Mouse (Mus musculus): ENCODE results near the gene Prdm10. TPM values are rescaled to one million over a fixed set of nuclear protein-coding genes. Genes with fewer than 3 reads are reported as not detected.

The Prdm10 gene
- polyA plus RNA-seq, 1 experiment from 2014 or later = 9.4 TPM

- no peak for ATAC-seq
- 65% methylated on average over 2 of the region's 2 CpGs for WGBS
- Histone ChIP-seq H3K36me3 (ENCODE audit: control insufficient read depth, insufficient read depth, low read length) (no peaks in the 10 kb centered on the region), H3K27me3 (ENCODE audit: control insufficient read depth, insufficient read depth, low read depth, low read length) (no peaks in the 10 kb centered on the region), H3K9me3 (replicated peaks; ENCODE audit: control insufficient read depth, low read length, poor library complexity, severe bottlenecking) (no peaks in the 10 kb centered on the region), H3K9ac (ENCODE audit: low read depth, low read length) (no peak overlapping the region), H3K27ac (ENCODE audit: low read length) (no peak overlapping the region), H3K4me3 (ENCODE audit: low read depth, low read length) (no peak overlapping the region), H3K4me2 (ENCODE audit: low read length) (no peak overlapping the region), H3K4me1 (ENCODE audit: control insufficient read depth, insufficient read depth, low read length) (no peaks in the 10 kb centered on the region)
Observed at GRCm38 (mm10) chr9:31295311-31295710, 15.0 kb downstream of the Prdm10 start.

GRCm38 (mm10) chr9:31296293-31296692 lies 16.0 kb downstream of the Prdm10 start:
- 87% methylated on average over 3 of the region's 3 CpGs for WGBS
- H3K4me3 ChIP-seq (ENCODE audit: low read depth, low read length) = no peak overlapping the region
- no peak overlapping the region for H3K4me2 ChIP-seq (ENCODE audit: low read length)
- no peak overlapping the region for H3K27ac ChIP-seq (ENCODE audit: low read length)
- H3K9me3 ChIP-seq (replicated peaks; ENCODE audit: control insufficient read depth, low read length, poor library complexity, severe bottlenecking) = no peaks in the 10 kb centered on the region
- no peaks in the 10 kb centered on the region for H3K36me3 ChIP-seq (ENCODE audit: control insufficient read depth, insufficient read depth, low read length)
- no peak overlapping the region for H3K9ac ChIP-seq (ENCODE audit: low read depth, low read length)
- no peaks in the 10 kb centered on the region for H3K27me3 ChIP-seq (ENCODE audit: control insufficient read depth, insufficient read depth, low read depth, low read length)
- no peak for ATAC-seq
- no peaks in the 10 kb centered on the region for H3K4me1 ChIP-seq (ENCODE audit: control insufficient read depth, insufficient read depth, low read length)

- H3K4me2 ChIP-seq (ENCODE audit: low read length) = no peak overlapping the region
- no peaks in the 10 kb centered on the region for H3K27me3 ChIP-seq (ENCODE audit: control insufficient read depth, insufficient read depth, low read depth, low read length)
- no peak overlapping the region for H3K4me3 ChIP-seq (ENCODE audit: low read depth, low read length)
- ATAC-seq = no peak
- H3K9me3 ChIP-seq (replicated peaks; ENCODE audit: control insufficient read depth, low read length, poor library complexity, severe bottlenecking) = no peaks in the 10 kb centered on the region
- 69% methylated on average over 6 of the region's 6 CpGs for WGBS
- H3K36me3 ChIP-seq (ENCODE audit: control insufficient read depth, insufficient read depth, low read length) = no peaks in the 10 kb centered on the region
- H3K4me1 ChIP-seq (ENCODE audit: control insufficient read depth, insufficient read depth, low read length) = no peaks in the 10 kb centered on the region
- no peak overlapping the region for H3K27ac ChIP-seq (ENCODE audit: low read length)
- H3K9ac ChIP-seq (ENCODE audit: low read depth, low read length) = no peak overlapping the region
Observed at GRCm38 (mm10) chr9:31298751-31299150, 18.4 kb downstream of the Prdm10 start.

- no peak for ATAC-seq
- H3K9ac ChIP-seq (ENCODE audit: low read depth, low read length) = no peak overlapping the region
- no peak overlapping the region for H3K27ac ChIP-seq (ENCODE audit: low read length)
- WGBS = 88% methylated on average over 5 of the region's 5 CpGs
- no peaks in the 10 kb centered on the region for H3K4me1 ChIP-seq (ENCODE audit: control insufficient read depth, insufficient read depth, low read length)
- H3K36me3 ChIP-seq (ENCODE audit: control insufficient read depth, insufficient read depth, low read length) = no peaks in the 10 kb centered on the region
- no peaks in the 10 kb centered on the region for H3K27me3 ChIP-seq (ENCODE audit: control insufficient read depth, insufficient read depth, low read depth, low read length)
- no peak overlapping the region for H3K4me2 ChIP-seq (ENCODE audit: low read length)
- H3K9me3 ChIP-seq (replicated peaks; ENCODE audit: control insufficient read depth, low read length, poor library complexity, severe bottlenecking) = no peaks in the 10 kb centered on the region
- no peak overlapping the region for H3K4me3 ChIP-seq (ENCODE audit: low read depth, low read length)
Observed at GRCm38 (mm10) chr9:31300525-31300924, 20.2 kb downstream of the Prdm10 start.

GRCm38 (mm10) chr9:31301107-31301506 lies 20.8 kb downstream of the Prdm10 start:
- no peak overlapping the region for H3K4me2 ChIP-seq (ENCODE audit: low read length)
- H3K36me3 ChIP-seq (ENCODE audit: control insufficient read depth, insufficient read depth, low read length) = no peaks in the 10 kb centered on the region
- H3K4me1 ChIP-seq (ENCODE audit: control insufficient read depth, insufficient read depth, low read length) = no peaks in the 10 kb centered on the region
- H3K27me3 ChIP-seq (ENCODE audit: control insufficient read depth, insufficient read depth, low read depth, low read length) = no peaks in the 10 kb centered on the region
- no peak overlapping the region for H3K4me3 ChIP-seq (ENCODE audit: low read depth, low read length)
- H3K9ac ChIP-seq (ENCODE audit: low read depth, low read length) = no peak overlapping the region
- no peaks in the 10 kb centered on the region for H3K9me3 ChIP-seq (replicated peaks; ENCODE audit: control insufficient read depth, low read length, poor library complexity, severe bottlenecking)
- H3K27ac ChIP-seq (ENCODE audit: low read length) = 0 out of 2 replicates have a peak overlapping the region, but pooled peaks have one; percentile 8
- 79% methylated on average over 5 of the region's 5 CpGs for WGBS
- no peak for ATAC-seq

GRCm38 (mm10) chr9:31301526-31302311 lies 21.4 kb downstream of the Prdm10 start:
- H3K4me1 ChIP-seq (ENCODE audit: control insufficient read depth, insufficient read depth, low read length) = no peaks in the 10 kb centered on the region
- no peak overlapping the region for H3K9ac ChIP-seq (ENCODE audit: low read depth, low read length)

GRCm38 (mm10) chr9:31304358-31304757 lies 24.0 kb downstream of the Prdm10 start:
- Histone ChIP-seq H3K36me3 (ENCODE audit: control insufficient read depth, insufficient read depth, low read length) (no peaks in the 10 kb centered on the region), H3K4me3 (ENCODE audit: low read depth, low read length) (no peak overlapping the region), H3K9me3 (replicated peaks; ENCODE audit: control insufficient read depth, low read length, poor library complexity, severe bottlenecking) (no peaks in the 10 kb centered on the region), H3K27ac (ENCODE audit: low read length) (no peak overlapping the region), H3K27me3 (ENCODE audit: control insufficient read depth, insufficient read depth, low read depth, low read length) (no peaks in the 10 kb centered on the region), H3K4me2 (ENCODE audit: low read length) (no peak overlapping the region), H3K4me1 (ENCODE audit: control insufficient read depth, insufficient read depth, low read length) (no peaks in the 10 kb centered on the region), H3K9ac (ENCODE audit: low read depth, low read length) (no peak overlapping the region)
- ATAC-seq = no peak
- WGBS = 80% methylated on average over 2 of the region's 3 CpGs

More at GRCm38 (mm10) chr9:31301526-31302311, 21.4 kb downstream of the Prdm10 start:
- WGBS = 68% methylated on average over 5 of the region's 5 CpGs
- no peak overlapping the region for H3K4me2 ChIP-seq (ENCODE audit: low read length)
- H3K27me3 ChIP-seq (ENCODE audit: control insufficient read depth, insufficient read depth, low read depth, low read length) = no peaks in the 10 kb centered on the region
- 0 out of 2 replicates have a peak overlapping the region, but pooled peaks have one; percentile 8 for H3K27ac ChIP-seq (ENCODE audit: low read length)
- no peak overlapping the region for H3K4me3 ChIP-seq (ENCODE audit: low read depth, low read length)
- peak; percentile 67 for ATAC-seq
- H3K36me3 ChIP-seq (ENCODE audit: control insufficient read depth, insufficient read depth, low read length) = no peaks in the 10 kb centered on the region
- H3K9me3 ChIP-seq (replicated peaks; ENCODE audit: control insufficient read depth, low read length, poor library complexity, severe bottlenecking) = no peaks in the 10 kb centered on the region

- Histone ChIP-seq H3K27me3 (ENCODE audit: control insufficient read depth, insufficient read depth, low read depth, low read length) (no peaks in the 10 kb centered on the region), H3K27ac (ENCODE audit: low read length) (no peak overlapping the region), H3K4me1 (ENCODE audit: control insufficient read depth, insufficient read depth, low read length) (no peaks in the 10 kb centered on the region), H3K4me3 (ENCODE audit: low read depth, low read length) (no peak overlapping the region), H3K4me2 (ENCODE audit: low read length) (no peak overlapping the region), H3K9me3 (replicated peaks; ENCODE audit: control insufficient read depth, low read length, poor library complexity, severe bottlenecking) (no peaks in the 10 kb centered on the region), H3K36me3 (ENCODE audit: control insufficient read depth, insufficient read depth, low read length) (no peaks in the 10 kb centered on the region), H3K9ac (ENCODE audit: low read depth, low read length) (no peak overlapping the region)
- WGBS = 52% methylated on average over 5 of the region's 5 CpGs
- ATAC-seq = no peak
Observed at GRCm38 (mm10) chr9:31305117-31305516, 24.8 kb downstream of the Prdm10 start.

GRCm38 (mm10) chr9:31305807-31306206 lies 25.5 kb downstream of the Prdm10 start:
- Histone ChIP-seq H3K27me3 (ENCODE audit: control insufficient read depth, insufficient read depth, low read depth, low read length) (no peaks in the 10 kb centered on the region), H3K4me1 (ENCODE audit: control insufficient read depth, insufficient read depth, low read length) (no peaks in the 10 kb centered on the region), H3K9ac (ENCODE audit: low read depth, low read length) (no peak overlapping the region), H3K27ac (ENCODE audit: low read length) (no peak overlapping the region), H3K4me3 (ENCODE audit: low read depth, low read length) (no peak overlapping the region), H3K4me2 (ENCODE audit: low read length) (no peak overlapping the region), H3K36me3 (ENCODE audit: control insufficient read depth, insufficient read depth, low read length) (no peaks in the 10 kb centered on the region), H3K9me3 (replicated peaks; ENCODE audit: control insufficient read depth, low read length, poor library complexity, severe bottlenecking) (no peaks in the 10 kb centered on the region)
- 81% methylated on average over 3 of the region's 3 CpGs for WGBS
- no peak for ATAC-seq

Measured in midbrain, embryonic 16.5 days (tissue).